In genomic region chr19:6950613-6951153, GRCm38 (mm10) we compare ENCODE assay signal across 7 mouse cellular contexts. TPM values are rescaled to one million over a fixed set of nuclear protein-coding genes. Genes with fewer than 3 reads are reported as not detected.
DNase-seq lines count a peak whose midpoint lies in the region; ATAC-seq and TF ChIP-seq lines count a peak whose summit lies in the region.

No protein-coding gene starts in this region.

- peak overlapping the region; percentile 91 for H3K27ac ChIP-seq in bone marrow macrophage, adult 2 months (ENCODE audit: insufficient read depth, low read depth, low read length)
- H3K27ac ChIP-seq in forebrain, embryonic 11.5 days (ENCODE audit: low read depth, low read length): peak overlapping the region; percentile 97
- peak overlapping the region; percentile 96 for H3K27ac ChIP-seq in hindbrain, embryonic 13.5 days

- H3K27me3 ChIP-seq in forebrain, embryonic 11.5 days (ENCODE audit: control insufficient read depth, insufficient read depth, low read length): no peaks in the 10 kb centered on the region
- H3K27me3 ChIP-seq in hindbrain, embryonic 13.5 days: no peaks in the 10 kb centered on the region

- under 1% methylated on average over 28 of the region's 28 CpGs for WGBS in forebrain, embryonic 11.5 days
- WGBS in hindbrain, embryonic 13.5 days: under 1% methylated on average over 28 of the region's 28 CpGs

- peak overlapping the region; percentile 96 for H3K4me2 ChIP-seq in forebrain, embryonic 11.5 days (ENCODE audit: low read depth, low read length, severe bottlenecking)
- peak overlapping the region; percentile 98 for H3K4me2 ChIP-seq in hindbrain, embryonic 13.5 days

- peak overlapping the region; percentile 85 for H3K9ac ChIP-seq in forebrain, embryonic 11.5 days (ENCODE audit: low read length)
- H3K9ac ChIP-seq in hindbrain, embryonic 13.5 days: peak overlapping the region; percentile 80

- no peaks in the 10 kb centered on the region for H3K9me3 ChIP-seq in forebrain, embryonic 11.5 days (ENCODE audit: control insufficient read depth, low read length)
- H3K9me3 ChIP-seq in hindbrain, embryonic 13.5 days: no peaks in the 10 kb centered on the region

- no peak for TF ChIP-seq POLR2A in bone marrow macrophage, adult 2 months (IDR thresholded peaks at IDR 0.05; ENCODE audit: borderline replicate concordance, low read depth, low read length)

- peak overlapping the region; percentile 86 for H3K4me3 ChIP-seq in bone marrow macrophage, adult 2 months (ENCODE audit: insufficient read depth, low read length)
- H3K4me3 ChIP-seq in forebrain, embryonic 11.5 days (ENCODE audit: low read depth, low read length): peak overlapping the region; percentile 60
- peak overlapping the region; percentile 59 for H3K4me3 ChIP-seq in hindbrain, embryonic 13.5 days

- H3K36me3 ChIP-seq in forebrain, embryonic 11.5 days (ENCODE audit: control insufficient read depth, insufficient read depth, low read length): no peaks in the 10 kb centered on the region; the same call in 1 of the 2 replicates
- peaks cover 29% of the 10 kb centered on the region for H3K36me3 ChIP-seq in hindbrain, embryonic 13.5 days

- peak; percentile 72 for ATAC-seq in forebrain, embryonic 11.5 days (replicated peaks; ENCODE audit: low FRiP score)
- peak; percentile 44 for ATAC-seq in hindbrain, embryonic 13.5 days (ENCODE audit: low FRiP score)

- peaks cover 31% of the 10 kb centered on the region for H3K4me1 ChIP-seq in bone marrow macrophage, adult 2 months (ENCODE audit: control insufficient read depth, insufficient read depth, low read length)
- H3K4me1 ChIP-seq in forebrain, embryonic 11.5 days (replicated peaks; ENCODE audit: control insufficient read depth, insufficient read depth, low read length): peaks cover 8% of the 10 kb centered on the region; the same call in 1 of the 2 replicates
- H3K4me1 ChIP-seq in hindbrain, embryonic 13.5 days (replicated peaks): peaks cover 26% of the 10 kb centered on the region

- peak; percentile 25 for DNase-seq in MN1 (ENCODE audit: low spot score)
- DNase-seq in forebrain, embryonic 11.5 days (ENCODE audit: low spot score): peak; percentile 79
- DNase-seq in layer of hippocampus, postnatal 25 days (ENCODE audit: extremely low spot score in 1 of 2, low spot score in 1 of 2): peak; percentile 51 to 52
- DNase-seq in lung, postnatal 36 days: peak; percentile 56
- DNase-seq in right cerebral cortex, postnatal 25 days: peak; percentile 68

- TF ChIP-seq CTCF in bone marrow macrophage, adult 2 months (IDR thresholded peaks at IDR 0.05; ENCODE audit: low read depth, low read length): no peak

RNA-seq across cellular contexts. Expression of gene Gpr137, which starts 8.4 kb away (rescaled TPM):
- 31.6 and 36.4 TPM in 2 replicates for polyA plus RNA-seq in bone marrow macrophage, adult 2 months (2012; ENCODE audit: insufficient read depth, insufficient read length, missing spikeins)
- polyA plus RNA-seq in forebrain, embryonic 11.5 days (2014; fragmentation: Nextera tagmentation; extraction: Ambion mirVana): 32.7 and 34.3 TPM in 2 replicates
- 53.1 and 54.7 TPM in 2 replicates for polyA plus RNA-seq in hindbrain, embryonic 13.5 days (2015; fragmentation: Nextera tagmentation; extraction: Ambion mirVana)
- total RNA-seq in layer of hippocampus, postnatal 25 days (2021): 100 to 1,000 TPM; 103 to 106 TPM

RNA-seq across cellular contexts. Expression of gene Bad, which starts 9.0 kb away (rescaled TPM):
- polyA plus RNA-seq in bone marrow macrophage, adult 2 months (2012; ENCODE audit: insufficient read depth, insufficient read length, missing spikeins): 36.2 and 38.5 TPM in 2 replicates
- polyA plus RNA-seq in forebrain, embryonic 11.5 days (2014; fragmentation: Nextera tagmentation; extraction: Ambion mirVana): 56.6 and 57.0 TPM in 2 replicates
- 83.1 and 86.9 TPM in 2 replicates for polyA plus RNA-seq in hindbrain, embryonic 13.5 days (2015; fragmentation: Nextera tagmentation; extraction: Ambion mirVana)
- 10 to 100 TPM; 42.7 to 44.5 TPM for total RNA-seq in layer of hippocampus, postnatal 25 days (2021)

RNA-seq across cellular contexts. Expression of gene Kcnk4, which starts 16.4 kb away (rescaled TPM):
- polyA plus RNA-seq in bone marrow macrophage, adult 2 months (2012; ENCODE audit: insufficient read depth, insufficient read length, missing spikeins): not detected in 2 replicates
- polyA plus RNA-seq in forebrain, embryonic 11.5 days (2014; fragmentation: Nextera tagmentation; extraction: Ambion mirVana): not detected in 2 replicates
- polyA plus RNA-seq in hindbrain, embryonic 13.5 days (2015; fragmentation: Nextera tagmentation; extraction: Ambion mirVana): 1.7 and 2.2 TPM in 2 replicates
- total RNA-seq in layer of hippocampus, postnatal 25 days (2021): 10 to 100 TPM; 18.4 to 20.2 TPM

RNA-seq across cellular contexts. Expression of gene Ppp1r14b, which starts 24.1 kb away (rescaled TPM):
- 64.2 and 73.7 TPM in 2 replicates for polyA plus RNA-seq in bone marrow macrophage, adult 2 months (2012; ENCODE audit: insufficient read depth, insufficient read length, missing spikeins)
- polyA plus RNA-seq in forebrain, embryonic 11.5 days (2014; fragmentation: Nextera tagmentation; extraction: Ambion mirVana): 305 and 329 TPM in 2 replicates
- 114 and 143 TPM in 2 replicates for polyA plus RNA-seq in hindbrain, embryonic 13.5 days (2015; fragmentation: Nextera tagmentation; extraction: Ambion mirVana)
- 10 to 100 TPM; 63.3 to 69.8 TPM for total RNA-seq in layer of hippocampus, postnatal 25 days (2021)

RNA-seq across cellular contexts. Expression of gene Catsperz, which starts 25.5 kb away (rescaled TPM):
- polyA plus RNA-seq in bone marrow macrophage, adult 2 months (2012; ENCODE audit: insufficient read depth, insufficient read length, missing spikeins): not detected in 2 replicates
- polyA plus RNA-seq in forebrain, embryonic 11.5 days (2014; fragmentation: Nextera tagmentation; extraction: Ambion mirVana): not detected in 2 replicates
- 0.86 and 1.00 TPM in 2 replicates for polyA plus RNA-seq in hindbrain, embryonic 13.5 days (2015; fragmentation: Nextera tagmentation; extraction: Ambion mirVana)
- total RNA-seq in layer of hippocampus, postnatal 25 days (2021): 10 to 100 TPM; 11.0 to 12.1 TPM

Comparison
In these comparisons a context has a peak if more than half of its experiments do, and no peak if none do; other contexts are left out.
1. Peak in every context shown above with its lines: DNase-seq, ATAC-seq, H3K4me3 ChIP-seq and H3K27ac ChIP-seq.
2. DNase-seq: peak in every context shown above with its lines; median percentile 79 in forebrain, embryonic 11.5 days; 68 in right cerebral cortex, postnatal 25 days; 56 in lung, postnatal 36 days; 52 in layer of hippocampus, postnatal 25 days; 25 in MN1.